Mouse (Mus musculus) CH12.LX (cell line): ENCODE measurements around the gene Errfi1. TPM values are rescaled to one million over a fixed set of nuclear protein-coding genes. Genes with fewer than 3 reads are reported as not detected.

Source experiments
- DNase-seq: peaks from one replicate; pipeline ENCODE4 v3.0.0-alpha.2; 2013; ENCODE audit errors: extremely low read depth
- H3K27ac ChIP-seq: 2 replicates; pipeline ENCODE4 v1.5.1; 2012; ENCODE audit warnings: low read depth, mild to moderate bottlenecking, control low read depth, moderate library complexity; ENCODE audit not compliant: insufficient read depth
- H3K27me3 ChIP-seq: replicated peaks from 2 replicates; pipeline ENCODE3; 2012; ENCODE audit warnings: inconsistent platforms
- H3K36me3 ChIP-seq, 2 experiments: replicated peaks in 1 of 2; 2 replicates each; pipeline versions ENCODE3 to v1.6.1; 2012; ENCODE audit warnings: inconsistent platforms in 1 of 2, low read length in 1 of 2, mild to moderate bottlenecking in 1 of 2, mixed read lengths in 1 of 2, moderate library complexity in 1 of 2; ENCODE audit not compliant: control insufficient read depth in 1 of 2, insufficient read depth in 1 of 2
- H3K4me1 ChIP-seq, 2 experiments: 2 replicates each; pipeline ENCODE4 v1.6.1; 2012; ENCODE audit warnings: inconsistent platforms in 1 of 2, moderate library complexity in 1 of 2; ENCODE audit not compliant: insufficient read depth in 2 of 2, control insufficient read depth in 1 of 2
- H3K4me2 ChIP-seq: 2 replicates; pipeline ENCODE4 v1.6.1; 2012; ENCODE audit warnings: low read depth, mild to moderate bottlenecking, control low read depth; ENCODE audit not compliant: poor library complexity, insufficient read depth, severe bottlenecking
- H3K4me3 ChIP-seq, 3 experiments: fragments of 150-350 bp in 1 of 3; sonication (generic) in 1 of 3; replicated peaks in 1 of 3; 2 replicates each; pipeline versions ENCODE3 to v1.5.1; 2011 to 2012; ENCODE audit warnings: low read depth in 2 of 3, low read length in 2 of 3, mild to moderate bottlenecking in 2 of 3, moderate library complexity in 2 of 3, control low read depth in 1 of 3, improper control_type of control experiment in 1 of 3, inconsistent platforms in 1 of 3, mixed read lengths in 1 of 3; ENCODE audit not compliant: poor library complexity in 1 of 3
- H3K79me2 ChIP-seq: replicated peaks from 2 replicates; pipeline ENCODE4 v1.6.1; 2012; ENCODE audit warnings: mild to moderate bottlenecking, moderate library complexity; ENCODE audit not compliant: control insufficient read depth, poor library complexity, insufficient read depth, severe bottlenecking; ENCODE audit errors: extremely low read depth
- H3K9ac ChIP-seq: 2 replicates; pipeline ENCODE4 v1.6.1; 2012; ENCODE audit warnings: low read depth, mild to moderate bottlenecking, control low read depth, moderate library complexity; ENCODE audit not compliant: insufficient read depth
- H3K9me3 ChIP-seq: replicated peaks from 2 replicates; pipeline ENCODE3; 2012; ENCODE audit warnings: low read length, inconsistent platforms, mixed read lengths
- BHLHE40 ChIP-seq: IDR thresholded peaks from 2 replicates; pipeline ENCODE4 v1.6.1; 2011; ENCODE audit warnings: mild to moderate bottlenecking, low read depth, low read length, improper control_type of control experiment
- CHD1 ChIP-seq: IDR thresholded peaks from 2 replicates; pipeline ENCODE4 v1.6.1; 2012; ENCODE audit warnings: low read depth, low read length, improper control_type of control experiment, inconsistent platforms
- ELF1 ChIP-seq: IDR thresholded peaks from 2 replicates; pipeline ENCODE4 v1.6.1; 2014; ENCODE audit warnings: low read depth, mild to moderate bottlenecking, inconsistent platforms, low read length, improper control_type of control experiment
- EP300 ChIP-seq: IDR thresholded peaks from 2 replicates; pipeline ENCODE4 v1.6.1; 2011; ENCODE audit warnings: low read length, improper control_type of control experiment
- IRF4 ChIP-seq: IDR thresholded peaks from 2 replicates; pipeline ENCODE4 v1.6.1; 2014; ENCODE audit warnings: low read depth, mild to moderate bottlenecking, inconsistent platforms, low read length, improper control_type of control experiment
- JUND ChIP-seq: conservative IDR thresholded peaks from 2 replicates; pipeline ENCODE4 v1.6.1; 2011; ENCODE audit warnings: low read depth, low read length, improper control_type of control experiment
- KAT2A ChIP-seq: IDR thresholded peaks from 2 replicates; pipeline ENCODE4 v1.6.1; 2012; ENCODE audit warnings: low read length, improper control_type of control experiment, inconsistent platforms; ENCODE audit not compliant: insufficient replicate concordance
- MAFK ChIP-seq: IDR thresholded peaks from 2 replicates; pipeline ENCODE4 v1.6.1; 2011; ENCODE audit warnings: low read length, improper control_type of control experiment; ENCODE audit not compliant: insufficient replicate concordance
- MAX ChIP-seq: IDR thresholded peaks from 2 replicates; pipeline ENCODE4 v1.6.1; 2011; ENCODE audit warnings: low read length, improper control_type of control experiment
- MAZ ChIP-seq: IDR thresholded peaks from 2 replicates; pipeline ENCODE4 v1.6.1; 2012; ENCODE audit warnings: low read depth, mild to moderate bottlenecking, inconsistent platforms, low read length, improper control_type of control experiment, moderate library complexity
- MEF2A ChIP-seq: IDR thresholded peaks from 2 replicates; pipeline ENCODE4 v1.6.1; 2014; ENCODE audit warnings: low read depth, mild to moderate bottlenecking, inconsistent platforms, low read length, improper control_type of control experiment, borderline replicate concordance
- MYC ChIP-seq: IDR thresholded peaks from 2 replicates; pipeline ENCODE4 v1.6.1; 2011; ENCODE audit warnings: low read depth, mild to moderate bottlenecking, improper control_type of control experiment, low read length
- NELFE ChIP-seq: IDR thresholded peaks from 2 replicates; pipeline ENCODE4 v1.6.1; 2011; ENCODE audit warnings: low read depth, low read length, improper control_type of control experiment
- PAX5 ChIP-seq: IDR thresholded peaks from 2 replicates; pipeline ENCODE4 v1.6.1; 2012; ENCODE audit warnings: low read length, inconsistent platforms, mixed read lengths
- POLR2A ChIP-seq: IDR thresholded peaks from 2 replicates; pipeline ENCODE4 v1.6.1; 2011; ENCODE audit warnings: low read depth, mild to moderate bottlenecking, improper control_type of control experiment, low read length
- RAD21 ChIP-seq: IDR thresholded peaks from 2 replicates; pipeline ENCODE4 v1.6.1; 2011; ENCODE audit warnings: low read depth, mild to moderate bottlenecking, low read length, improper control_type of control experiment, moderate library complexity
- RCOR1 ChIP-seq: conservative IDR thresholded peaks from 2 replicates; pipeline ENCODE4 v1.6.1; 2012; ENCODE audit warnings: low read depth, mild to moderate bottlenecking, inconsistent platforms, low read length, improper control_type of control experiment
- SIN3A ChIP-seq: IDR thresholded peaks from 2 replicates; pipeline ENCODE4 v1.6.1; 2012; ENCODE audit warnings: low read length, improper control_type of control experiment, inconsistent platforms
- TBP ChIP-seq: conservative IDR thresholded peaks from 2 replicates; pipeline ENCODE4 v1.6.1; 2011; ENCODE audit warnings: low read depth, low read length, improper control_type of control experiment
- TCF12 ChIP-seq: IDR thresholded peaks from 2 replicates; pipeline ENCODE4 v1.6.1; 2014; ENCODE audit warnings: low read depth, mild to moderate bottlenecking, inconsistent platforms, low read length, improper control_type of control experiment
- ZC3H11A ChIP-seq: IDR thresholded peaks from 2 replicates; pipeline ENCODE4 v1.6.1; 2012; ENCODE audit warnings: low read depth, mild to moderate bottlenecking, inconsistent platforms, low read length, improper control_type of control experiment
- ZMIZ1 ChIP-seq: IDR thresholded peaks from 2 replicates; pipeline ENCODE4 v1.6.1; 2012; ENCODE audit warnings: low read depth, mild to moderate bottlenecking, inconsistent platforms, low read length, improper control_type of control experiment
- dilution Hi-C: fragments of 300-500 bp; cut with MboI; formaldehyde crosslinking; loops from 2 replicates; pipeline ENCODE4 v1.14.3; 2020; ENCODE audit warnings: low sequenced_read_pairs; ENCODE audit not compliant: extremely low pct_unique_long_range_greater_than_20kb, extremely low pct_ligation_motif_present
- in situ Hi-C: fragments of 300-500 bp; cut with MboI; formaldehyde crosslinking; loops from 3 replicates; pipeline ENCODE4 v1.14.3; 2019; ENCODE audit warnings: low sequenced_read_pairs, low pct_ligation_motif_present, low pct_unique_long_range_greater_than_20kb, mixed read lengths
- polyA plus RNA-seq: library from polyadenylated mRNA; unstranded; fragments of >175 nt; gene quantifications from 2 replicates; pipeline ENCODE4 v1.2.1, GENCODE M21; 2012; ENCODE audit warnings: low read depth; ENCODE audit not compliant: insufficient read length
- total RNA-seq, 2 experiments: library from RNA; depleted of rRNA; stranded (reverse); fragments of 300-350 nt in 1 of 2; fragments of >200 nt in 1 of 2; gene quantifications; 2 replicates each; pipeline ENCODE4 v1.2.3; 2012 to 2014

Errfi1 gene
- total and polyA plus RNA-seq, 3 experiments, result 0.08 to 0.28 (median 0.14) TPM

- Histone ChIP-seq H3K27me3 (no peaks in the 10 kb centered on the region), H3K79me2 (no peaks in the 10 kb centered on the region), H3K36me3 (no peaks in the 10 kb centered on the region), H3K27ac (no peak overlapping the region), H3K9ac (no peak overlapping the region), H3K4me3 (no peak overlapping the region), H3K9me3 (peaks cover 4% of the 10 kb centered on the region), H3K4me1 (peaks cover 3 to 6% of the 10 kb centered on the region in 2 experiments; a peak in 2 of 4 replicates), H3K4me2 (no peak overlapping the region)
- dilution Hi-C loops (no loop called here), in situ Hi-C loops (no loop called here)
- DNase-seq, result no peak
- TF ChIP-seq TCF12 (no peak), EP300 (no peak), CHD1 (no peak), RAD21 (no peak), ZC3H11A (no peak), IRF4 (no peak), KAT2A (no peak), PAX5 (no peak), ELF1 (no peak), MYC (no peak), MAX (no peak), SIN3A (no peak), POLR2A (no peak), JUND (no peak)
These were observed 44.4 kb upstream of the Errfi1 start for GRCm38 (mm10) chr4:150809323-150809722.

- no peak for TF ChIP-seq POLR2A
- TF ChIP-seq MEF2A, result no peak
- TF ChIP-seq JUND, result no peak
- no peak for TF ChIP-seq TBP
- TF ChIP-seq MAFK, result no peak
- no peak for TF ChIP-seq NELFE
- TF ChIP-seq MAZ, result no peak
- no peak for TF ChIP-seq CHD1
- TF ChIP-seq MYC, result no peak
- no peak for TF ChIP-seq BHLHE40
- TF ChIP-seq SIN3A, result no peak
- TF ChIP-seq RCOR1, result no peak
- no peak for TF ChIP-seq ZMIZ1
- in situ Hi-C loops, result no loop called here
- Histone ChIP-seq H3K36me3 (no peaks in the 10 kb centered on the region), H3K9me3 (peaks cover 4% of the 10 kb centered on the region), H3K4me3 (no peak overlapping the region), H3K4me1 (peaks cover 0 to 15% of the 10 kb centered on the region in 2 experiments; a peak in 3 of 4 replicates), H3K4me2 (no peak overlapping the region), H3K27ac (no peak overlapping the region), H3K27me3 (no peaks in the 10 kb centered on the region), H3K9ac (no peak overlapping the region), H3K79me2 (no peaks in the 10 kb centered on the region)
- no peak for DNase-seq
- dilution Hi-C loops, result no loop called here
These were observed 38.6 kb upstream of the Errfi1 start for GRCm38 (mm10) chr4:150815144-150815543.
